Comparison of ENCODE assay signal across 28 mouse cellular contexts in the genomic region with DNA sequence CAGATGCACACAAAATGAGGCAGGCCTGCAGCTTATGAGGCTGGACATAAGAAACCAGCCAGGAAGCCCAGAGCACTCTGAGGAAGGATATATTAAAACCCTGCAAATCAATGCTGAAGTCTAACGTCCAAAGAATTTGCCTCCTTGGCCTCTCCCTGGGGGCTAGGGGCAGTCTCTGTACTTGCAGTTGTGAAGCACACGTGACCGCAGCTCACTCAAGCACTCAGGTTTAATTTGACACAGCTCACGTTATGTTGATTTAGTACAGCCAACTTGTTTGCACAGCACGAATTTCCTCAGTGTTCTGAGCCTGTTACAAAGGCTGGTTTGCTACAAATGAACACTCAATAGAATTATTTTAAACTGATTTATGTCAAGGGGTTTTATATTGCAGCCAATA. TPM values are rescaled to one million over a fixed set of nuclear protein-coding genes. Genes with fewer than 3 reads are reported as not detected.
A peak's percentile ranks its signal among the peaks of the same experiment; 100 is the strongest.
DNase-seq lines count a peak whose midpoint lies in the region; ATAC-seq and TF ChIP-seq lines count a peak whose summit lies in the region.
"Had no signal": no experiment of that assay in that cellular context is flagged by ENCODE, and none has a peak within 500 bp of the region (broad histone marks: within the 10 kb centered on the region; RNA-seq: fewer than 3 reads in every experiment).

No protein-coding gene starts in this region.

- no peaks in the 10 kb centered on the region for H3K36me3 ChIP-seq in intestine, embryonic 14.5 days (ENCODE audit: control insufficient read depth, insufficient read depth, low read length)
- H3K36me3 ChIP-seq in intestine, postnatal 0 days (ENCODE audit: control insufficient read depth, insufficient read depth), result no peaks in the 10 kb centered on the region
- H3K36me3 ChIP-seq in kidney, adult 2 months (ENCODE audit: control insufficient read depth, insufficient read depth, low read length), result no peaks in the 10 kb centered on the region
- H3K36me3 ChIP-seq in limb, embryonic 10.5 days, result no peaks in the 10 kb centered on the region
- no peaks in the 10 kb centered on the region for H3K36me3 ChIP-seq in stomach, embryonic 14.5 days (ENCODE audit: control insufficient read depth, insufficient read depth, low read length)
- H3K36me3 ChIP-seq: forebrain, embryonic 10.5 days; heart, embryonic 13.5 days; neural tube, embryonic 15.5 days; stomach, embryonic 15.5 days had no signal

- no peak overlapping the region for H3K27ac ChIP-seq in intestine, embryonic 14.5 days (ENCODE audit: low read depth)
- H3K27ac ChIP-seq in intestine, postnatal 0 days (ENCODE audit: low read depth, low read length), result no peak overlapping the region
- no peak overlapping the region for H3K27ac ChIP-seq in kidney, adult 2 months (ENCODE audit: insufficient read depth, low read depth, low read length)
- no peak overlapping the region for H3K27ac ChIP-seq in limb, embryonic 10.5 days
- no peak overlapping the region for H3K27ac ChIP-seq in stomach, embryonic 14.5 days (ENCODE audit: low read length)
- H3K27ac ChIP-seq: forebrain, embryonic 10.5 days; heart, embryonic 13.5 days; macrophage; neural tube, embryonic 15.5 days; stomach, embryonic 15.5 days had no signal

- no peaks in the 10 kb centered on the region for H3K27me3 ChIP-seq in intestine, embryonic 14.5 days (replicated peaks; ENCODE audit: control insufficient read depth, insufficient read depth, low read length)
- H3K27me3 ChIP-seq in intestine, postnatal 0 days (replicated peaks; ENCODE audit: control insufficient read depth, insufficient read depth, low read length), result peaks cover 2% of the 10 kb centered on the region; the same call in 1 of the 2 replicates
- no peaks in the 10 kb centered on the region for H3K27me3 ChIP-seq in kidney, adult 2 months (replicated peaks; ENCODE audit: control insufficient read depth, insufficient read depth, low read length)
- H3K27me3 ChIP-seq in limb, embryonic 10.5 days (ENCODE audit: low read depth, poor library complexity, severe bottlenecking), result peaks cover 15% of the 10 kb centered on the region
- H3K27me3 ChIP-seq in stomach, embryonic 14.5 days (ENCODE audit: control insufficient read depth, insufficient read depth, low read length), result no peaks in the 10 kb centered on the region
- H3K27me3 ChIP-seq: stomach, embryonic 15.5 days had no signal

- no peak for TF ChIP-seq POLR2A in kidney, adult 2 months (IDR thresholded peaks at IDR 0.05; ENCODE audit: low read depth, low read length)

- no peak for TF ChIP-seq CTCF in intestine, postnatal 0 days (IDR thresholded peaks at IDR 0.05; ENCODE audit: low read depth)
- no peak for TF ChIP-seq CTCF in kidney, adult 2 months (conservative IDR thresholded peaks at IDR 0.05; ENCODE audit: insufficient read depth, insufficient read length, low read depth, low read length)

- WGBS in intestine, embryonic 14.5 days, result 28% methylated on average over 5 of the region's 5 CpGs
- 32% methylated on average over 5 of the region's 5 CpGs for whole genome bisulfite sequencing in intestine, postnatal 0 days
- 16% methylated on average over 5 of the region's 5 CpGs for WGBS in kidney, adult 2 months
- WGBS in limb, embryonic 10.5 days, result 40% methylated on average over 5 of the region's 5 CpGs
- 24% methylated on average over 5 of the region's 5 CpGs for WGBS in stomach, embryonic 14.5 days

- no peaks in the 10 kb centered on the region for H3K9me3 ChIP-seq in intestine, embryonic 14.5 days (ENCODE audit: control insufficient read depth, low read length)
- no peaks in the 10 kb centered on the region for H3K9me3 ChIP-seq in intestine, postnatal 0 days (ENCODE audit: control insufficient read depth)
- no peaks in the 10 kb centered on the region for H3K9me3 ChIP-seq in limb, embryonic 10.5 days (replicated peaks)
- H3K9me3 ChIP-seq in stomach, embryonic 14.5 days (ENCODE audit: control insufficient read depth, low read depth, low read length), result no peaks in the 10 kb centered on the region
- H3K9me3 ChIP-seq: forebrain, embryonic 10.5 days; heart, embryonic 13.5 days; neural tube, embryonic 15.5 days; stomach, embryonic 15.5 days had no signal

- H3K9ac ChIP-seq in intestine, embryonic 14.5 days (ENCODE audit: low read length), result no peak overlapping the region
- H3K9ac ChIP-seq in intestine, postnatal 0 days (ENCODE audit: low read depth, low read length), result no peak overlapping the region
- no peak overlapping the region for H3K9ac ChIP-seq in stomach, embryonic 14.5 days (replicated peaks; ENCODE audit: low read depth, low read length)
- H3K9ac ChIP-seq: heart, embryonic 13.5 days; liver, postnatal 0 days; neural tube, embryonic 15.5 days; stomach, embryonic 15.5 days had no signal

- no peak overlapping the region for H3K4me3 ChIP-seq in intestine, embryonic 14.5 days (ENCODE audit: low read depth, low read length)
- no peak overlapping the region for H3K4me3 ChIP-seq in intestine, postnatal 0 days (ENCODE audit: low read depth, low read length)
- no peak overlapping the region for H3K4me3 ChIP-seq in kidney, adult 2 months (ENCODE audit: insufficient read depth, low read depth, low read length)
- no peak overlapping the region for H3K4me3 ChIP-seq in limb, embryonic 10.5 days
- no peak overlapping the region for H3K4me3 ChIP-seq in stomach, embryonic 14.5 days (ENCODE audit: low read depth, low read length)
- H3K4me3 ChIP-seq: forebrain, embryonic 10.5 days; heart, embryonic 13.5 days; neural tube, embryonic 15.5 days; stomach, embryonic 15.5 days had no signal

- DNase-seq in intestine, embryonic 14.5 days (ENCODE audit: low spot score), result no peak
- peak; percentile 36 for DNase-seq in kidney, postnatal 10 days
- DNase-seq in kidney, adult 2 months, result no peak
- peak; percentile 38 for DNase-seq in limb, embryonic 10.5 days (ENCODE audit: low spot score)
- no peak for DNase-seq in B cell, adult 2 months
- DNase-seq: adrenal gland, adult 8-10 months; cerebellum, adult 11-12 months; cerebellum, postnatal 10 days; gastrocnemius, postnatal 14 days; heart, adult 18-20 months; heart, postnatal 14 days; left cerebral cortex, postnatal 4 days; liver, postnatal 0 days; right cerebral cortex, adult 18-20 months; right cerebral cortex, postnatal 4 days; thymus, adult 18-20 months; thymus, postnatal 36 days had no signal

- ATAC-seq in intestine, embryonic 14.5 days (replicated peaks; ENCODE audit: low FRiP score, low TSS enrichment, low read depth), result 0 out of 2 replicates have a peak, but pooled peaks have one; percentile 40
- ATAC-seq in intestine, postnatal 0 days, result no peak
- peak; percentile 80; the same call in 1 of the 2 replicates for ATAC-seq in stomach, embryonic 14.5 days (ENCODE audit: insufficient number of reproducible peaks, insufficient read depth, low FRiP score, low read depth)
- ATAC-seq: forebrain, embryonic 16.5 days; liver, postnatal 0 days had no signal

- no peak overlapping the region for H3K4me2 ChIP-seq in intestine, embryonic 14.5 days (ENCODE audit: low read length)
- H3K4me2 ChIP-seq in intestine, postnatal 0 days (replicated peaks; ENCODE audit: low read depth), result no peak overlapping the region
- H3K4me2 ChIP-seq in stomach, embryonic 14.5 days (replicated peaks; ENCODE audit: low read depth, low read length), result no peak overlapping the region
- H3K4me2 ChIP-seq: heart, embryonic 13.5 days; liver, embryonic 11.5 days; midbrain, embryonic 11.5 days; neural tube, embryonic 15.5 days; stomach, embryonic 15.5 days had no signal

- no peaks in the 10 kb centered on the region for H3K4me1 ChIP-seq in intestine, embryonic 14.5 days (replicated peaks; ENCODE audit: control insufficient read depth, insufficient read depth, low read length)
- H3K4me1 ChIP-seq in intestine, postnatal 0 days (replicated peaks; ENCODE audit: control insufficient read depth, insufficient read depth, low read length), result no peaks in the 10 kb centered on the region
- H3K4me1 ChIP-seq in kidney, adult 2 months (ENCODE audit: control insufficient read depth, insufficient read depth, low read length), result no peaks in the 10 kb centered on the region
- H3K4me1 ChIP-seq in limb, embryonic 10.5 days, result peaks cover 9% of the 10 kb centered on the region
- 0 out of 2 replicates have a peak, but pooled peaks cover 3% of the 10 kb centered on the region for H3K4me1 ChIP-seq in stomach, embryonic 14.5 days (ENCODE audit: control insufficient read depth, insufficient read depth, low read length)
- H3K4me1 ChIP-seq: heart, embryonic 13.5 days; stomach, embryonic 15.5 days had no signal

RNA-seq across cellular contexts. Expression of a gene that starts 18.5 kb away (rescaled TPM):
- polyA plus RNA-seq in intestine, embryonic 14.5 days (2014; fragmentation: Nextera tagmentation; extraction: Ambion mirVana), result 1.4 TPM in 1 of 2 replicates, not detected in the other
- polyA plus RNA-seq in intestine, postnatal 0 days (2015; fragmentation: Nextera tagmentation; extraction: Ambion mirVana), result not detected in 2 replicates
- polyA plus RNA-seq in kidney, adult 2 months (2012; rRNA removed), result 0.08 and 0.16 TPM in 2 replicates
- polyA plus RNA-seq in limb, embryonic 10.5 days (2016; fragmentation: Nextera tagmentation; extraction: Ambion mirVana), result 0.05 and 0.06 TPM in 2 replicates
- polyA plus RNA-seq in stomach, embryonic 14.5 days (2014; fragmentation: Nextera tagmentation; extraction: Ambion mirVana), result 3.3 and 4.5 TPM in 2 replicates
- polyA plus RNA-seq: C2C12; liver, postnatal 0 days; macrophage had no signal

Comparison
In these comparisons a context has a peak if more than half of its experiments do, and no peak if none do; other contexts are left out.
1. DNase-seq: peak in kidney, postnatal 10 days (single experiment) and limb, embryonic 10.5 days (single experiment); none in intestine, embryonic 14.5 days (single experiment), kidney, adult 2 months (single experiment) and B cell, adult 2 months (0 of 2).